Mouse (Mus musculus) liver (tissue): ENCODE measurements around the gene Kank2.
"Not testable (repeated sequence)": the region's sequence is repeated elsewhere in the genome, so short reads cannot be mapped to it uniquely, and the experiment has no call there.

Source experiments
- DNase-seq: peaks from one replicate; pipeline ENCODE4 v3.0.0-alpha.2; 2020; ENCODE audit warnings: mixed read lengths

The Kank2 gene

DNA sequence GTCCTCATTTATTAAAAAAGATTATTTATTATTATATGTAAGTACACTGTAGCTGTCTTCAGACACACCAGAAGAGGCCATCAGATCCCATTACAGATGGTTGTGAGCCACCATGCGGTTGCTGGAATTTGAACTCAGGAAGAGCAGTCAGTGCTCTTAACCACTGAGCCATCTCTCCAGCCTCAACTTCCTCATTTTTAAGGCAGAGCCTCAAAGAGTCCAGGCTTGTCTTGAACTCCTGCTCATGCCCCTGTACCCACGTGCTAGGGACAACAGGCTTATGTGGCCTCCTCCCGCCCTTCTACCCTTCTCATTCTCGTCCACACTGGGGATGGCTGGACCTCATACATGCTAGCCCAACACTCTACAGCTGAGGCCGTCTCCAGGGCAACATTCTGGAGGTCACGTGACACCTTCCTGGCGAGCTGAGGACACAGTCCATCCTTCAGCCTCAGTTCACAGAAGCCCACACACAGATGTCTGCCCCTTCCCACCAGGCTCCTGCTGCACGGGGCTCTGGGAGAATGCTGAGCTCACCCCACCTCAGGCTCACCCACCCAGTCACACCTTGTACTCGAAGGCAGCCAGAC lies 18.3 kb upstream of the Kank2 start:
- DNase-seq = no peak

DNA sequence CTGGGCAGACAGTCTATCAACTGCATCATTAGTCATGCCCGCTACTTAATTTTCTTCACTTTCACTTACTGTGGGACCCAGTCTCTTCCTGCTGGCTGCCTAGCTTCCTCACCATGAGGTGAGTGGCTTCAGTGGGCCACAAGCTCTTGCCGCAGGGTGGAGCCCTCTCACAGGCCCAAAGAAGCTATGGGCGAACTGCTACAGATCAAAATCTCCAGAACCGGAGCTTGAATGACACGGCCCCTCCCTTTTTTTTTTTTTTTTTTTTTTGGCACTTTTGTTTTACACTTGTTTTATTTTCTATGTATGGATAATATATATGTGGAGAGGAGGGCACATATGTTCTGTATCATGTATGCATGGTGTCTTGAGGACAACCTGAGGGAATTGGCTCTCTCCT lies 12.6 kb upstream of the Kank2 start:
- no peak for DNase-seq

GRCm38 (mm10) chr9:21808561-21808960 lies 10.0 kb upstream of the Kank2 start:
- DNase-seq = no peak

DNA sequence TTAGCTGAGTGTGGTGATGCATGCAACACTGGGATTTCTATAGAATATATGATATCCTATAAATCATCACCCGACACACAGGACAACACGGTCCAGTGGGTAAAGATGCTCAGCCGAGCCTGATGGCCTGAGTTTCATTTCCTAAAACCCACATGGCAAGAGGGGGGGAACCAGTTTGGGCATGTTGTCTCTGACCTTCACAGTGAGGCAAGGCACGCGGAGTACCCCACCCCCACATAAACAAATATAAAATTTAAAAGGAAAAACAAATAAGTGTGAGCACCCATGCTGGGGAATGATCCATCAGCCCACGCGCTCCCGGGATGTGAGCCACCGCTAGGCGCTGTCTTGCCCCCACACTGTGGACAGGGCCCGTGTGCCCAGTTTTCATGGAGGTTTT lies 8.4 kb upstream of the Kank2 start:
- no peak for DNase-seq

GRCm38 (mm10) chr9:21806363-21806762 lies 7.8 kb upstream of the Kank2 start:
- DNase-seq = peak; percentile 24

GRCm38 (mm10) chr9:21803986-21804644 lies 5.6 kb upstream of the Kank2 start:
- peak; percentile 81 for DNase-seq

DNA sequence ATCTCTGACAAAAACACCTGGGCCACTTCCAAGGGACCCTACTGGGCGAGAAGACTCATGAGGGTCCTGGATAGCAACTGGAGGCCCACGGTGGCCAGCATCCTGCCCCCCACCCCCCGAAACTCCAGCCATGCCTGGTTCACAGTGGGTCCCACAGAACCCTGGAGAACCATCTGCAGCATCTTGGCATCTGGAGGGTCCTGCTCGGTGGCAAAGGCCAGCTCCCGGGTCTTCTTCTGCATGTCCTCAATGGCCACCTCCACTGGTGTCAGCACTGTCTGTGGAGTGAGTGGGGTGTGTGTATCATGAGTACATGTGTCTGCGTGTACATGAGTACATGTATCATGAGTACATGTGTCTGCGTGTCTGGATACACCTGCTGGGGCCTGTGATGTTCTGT lies 3.0 kb upstream of the Kank2 start:
- DNase-seq = no peak

DNA sequence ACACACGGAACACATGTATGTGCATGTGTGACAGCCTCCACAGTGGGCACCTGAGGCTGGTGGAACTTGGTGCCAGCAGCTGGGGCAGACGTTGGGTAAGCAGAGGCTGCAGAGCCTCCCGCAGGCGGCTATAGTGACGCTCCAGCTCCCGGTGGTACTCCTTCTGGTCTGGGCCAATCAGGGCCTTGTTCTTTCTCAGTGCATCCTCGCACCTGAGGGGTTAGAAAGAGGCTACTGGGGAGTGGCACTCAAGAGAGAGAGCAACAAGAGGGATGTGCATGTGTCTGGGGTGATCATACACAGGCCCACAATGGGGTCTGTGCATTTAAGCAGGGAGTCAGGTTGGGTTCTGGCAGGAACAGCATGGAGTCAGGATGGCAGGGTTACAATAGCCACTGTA lies 2.6 kb upstream of the Kank2 start:
- no peak for DNase-seq

GRCm38 (mm10) chr9:21799010-21799350 lies 436 bp upstream of the Kank2 start:
- DNase-seq = no peak

GRCm38 (mm10) chr9:21797921-21798344 lies 611 bp downstream of the Kank2 start:
- DNase-seq = peak; percentile 74

- DNase-seq = no peak
These were observed 1.6 kb downstream of the Kank2 start for GRCm38 (mm10) chr9:21796919-21797318.

GRCm38 (mm10) chr9:21796259-21796658 lies 2.3 kb downstream of the Kank2 start:
- DNase-seq = no peak

GRCm38 (mm10) chr9:21795579-21795978 lies 3.0 kb downstream of the Kank2 start:
- DNase-seq = no peak

GRCm38 (mm10) chr9:21794925-21795324 lies 3.6 kb downstream of the Kank2 start:
- no peak for DNase-seq

DNA sequence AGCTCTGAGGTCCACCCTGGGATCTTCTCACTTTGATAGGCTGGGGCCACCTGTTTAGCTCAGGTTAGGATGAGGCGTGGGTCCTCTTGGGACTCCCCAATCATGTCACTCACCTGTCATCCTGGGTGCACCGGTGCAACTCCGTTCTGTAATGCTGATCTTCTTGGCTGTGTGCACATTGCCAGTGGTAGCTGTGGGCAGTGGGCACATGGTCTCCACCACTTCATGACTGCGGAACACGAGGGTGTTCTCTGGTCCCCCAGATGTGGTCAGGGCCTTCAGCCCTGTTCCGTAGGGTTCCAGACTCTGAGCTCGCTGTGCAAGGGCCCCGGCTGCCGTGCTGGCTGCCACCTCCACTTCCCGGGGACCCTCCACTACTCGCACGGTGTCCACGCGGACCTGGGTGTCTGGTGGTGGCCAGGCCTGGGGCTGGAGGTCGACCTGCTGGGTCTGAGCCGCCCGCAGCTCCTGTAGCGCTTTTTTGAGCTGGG lies 4.2 kb downstream of the Kank2 start:
- no peak for DNase-seq

DNA sequence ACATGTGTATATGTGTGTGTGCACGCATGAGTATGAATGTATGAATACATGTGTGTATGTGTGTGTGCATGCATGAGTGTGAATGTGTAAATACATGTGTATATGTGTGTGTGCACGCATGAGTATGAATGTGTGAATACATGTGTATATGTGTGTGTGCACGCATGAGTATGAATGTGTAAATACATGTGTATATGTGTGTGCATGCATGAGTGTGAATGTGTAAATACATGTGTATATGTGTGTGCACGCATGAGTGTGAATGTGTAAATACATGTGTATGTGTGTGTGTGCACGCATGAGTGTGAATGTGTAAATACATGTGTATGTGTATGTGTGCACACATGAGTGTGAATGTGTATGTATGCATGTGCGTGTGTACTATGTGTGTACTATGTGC lies 5.0 kb downstream of the Kank2 start:
- not testable (repeated sequence) for DNase-seq

GRCm38 (mm10) chr9:21792644-21793043 lies 5.9 kb downstream of the Kank2 start:
- no peak for DNase-seq

GRCm38 (mm10) chr9:21791861-21792260 lies 6.7 kb downstream of the Kank2 start:
- DNase-seq = no peak

DNA sequence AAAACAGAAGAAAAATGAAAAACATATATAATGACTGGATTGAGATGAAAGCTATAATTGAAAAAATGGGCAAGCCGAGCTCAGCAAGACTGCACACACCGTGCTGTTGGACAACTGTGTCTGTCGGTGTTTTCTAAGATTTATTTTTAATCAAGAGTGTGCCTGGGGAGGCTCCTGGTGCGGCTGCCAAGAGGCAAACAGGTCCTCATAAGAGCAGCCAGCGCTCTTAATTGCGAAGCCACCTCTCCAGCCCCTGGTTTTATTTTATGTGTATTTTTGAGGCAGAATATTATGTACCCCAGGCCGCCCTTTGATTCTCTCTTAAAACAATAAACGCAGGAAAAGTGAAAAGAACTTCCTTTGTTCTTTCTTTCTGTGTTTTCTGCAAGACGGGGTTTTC lies 10.3 kb downstream of the Kank2 start:
- no peak for DNase-seq

DNA sequence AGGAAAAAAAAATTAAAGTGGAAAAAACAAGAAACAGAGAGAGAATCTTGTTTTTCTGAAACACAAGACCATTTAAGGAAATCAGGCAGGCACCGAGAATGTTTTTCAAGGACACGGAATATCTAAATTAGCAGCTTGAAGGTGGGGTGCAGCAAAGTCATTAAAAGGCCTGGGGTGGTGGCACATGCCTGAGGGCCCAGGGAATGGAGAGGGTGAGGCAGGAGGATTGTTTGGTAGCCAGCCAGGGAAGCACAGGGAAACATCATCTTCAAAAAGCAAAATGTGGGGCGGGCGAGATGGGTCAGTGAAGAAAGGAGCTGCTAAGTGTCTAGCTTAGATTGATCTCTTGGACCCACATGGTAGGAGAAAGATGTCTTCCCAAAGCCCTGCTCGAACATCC lies 10.9 kb downstream of the Kank2 start:
- DNase-seq = no peak

GRCm38 (mm10) chr9:21786906-21787305 lies 11.6 kb downstream of the Kank2 start:
- DNase-seq = peak; percentile 58

DNA sequence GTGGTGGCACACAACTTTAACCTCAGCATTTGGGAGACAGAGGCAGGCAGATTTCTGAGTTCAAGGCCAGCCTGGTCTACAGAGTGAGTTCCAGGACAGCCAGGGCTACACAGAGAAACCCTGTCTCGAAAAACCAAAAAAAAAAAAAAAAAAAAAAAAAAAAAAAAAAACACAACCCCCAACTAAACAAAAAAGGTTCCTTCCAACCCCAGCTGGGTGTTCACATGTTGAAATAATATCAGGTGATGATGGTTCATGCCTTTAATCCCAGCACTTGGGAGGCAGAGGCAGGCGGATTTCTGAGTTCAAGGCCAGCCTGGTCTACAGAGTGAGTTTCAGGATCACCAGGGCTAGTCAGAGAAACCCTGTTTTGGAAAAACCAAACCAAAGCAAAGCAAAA lies 12.2 kb downstream of the Kank2 start:
- not testable (repeated sequence) for DNase-seq

GRCm38 (mm10) chr9:21784517-21785307 lies 13.8 kb downstream of the Kank2 start:
- DNase-seq = no peak
